Mouse (Mus musculus) olfactory bulb, adult 2 months (tissue): ENCODE data around the gene Ankrd17.

Experiments used
- CTCF ChIP-seq: fragments of 200-500 bp; IDR thresholded peaks from 2 replicates; pipeline ENCODE4 v1.5.1; 2012; ENCODE audit warnings: low read depth, mild to moderate bottlenecking, low read length, moderate library complexity; ENCODE audit not compliant: insufficient read depth
- POLR2A ChIP-seq: fragments of 200-500 bp; IDR thresholded peaks from 2 replicates; pipeline ENCODE4 v1.6.1; 2012; ENCODE audit warnings: mild to moderate bottlenecking, low read depth, low read length, moderate library complexity; ENCODE audit not compliant: insufficient read depth

DNA sequence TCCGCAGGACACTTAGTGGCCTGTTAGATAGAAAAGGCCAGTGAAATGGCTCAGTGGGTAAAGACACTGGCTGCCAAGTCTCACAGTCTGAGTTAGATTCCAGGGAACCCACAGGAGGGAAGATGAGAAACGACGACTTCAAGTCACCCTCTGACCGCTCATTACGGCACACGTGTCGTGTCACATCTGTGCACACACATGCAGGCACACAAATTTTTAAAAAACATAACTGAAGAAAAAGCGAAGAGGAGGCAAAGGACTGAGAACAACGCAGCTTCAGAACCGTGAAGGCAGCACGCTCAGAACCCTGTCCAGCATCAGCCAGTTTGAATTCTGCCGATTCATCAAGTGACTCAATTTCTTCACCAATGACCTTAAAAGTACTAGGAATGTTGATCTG lies 153.0 kb downstream of the Ankrd17 start:
- TF ChIP-seq CTCF, result no peak
- TF ChIP-seq POLR2A, result no peak
